Mouse (Mus musculus) hindbrain, embryonic 11.5 days (tissue): ENCODE measurements around the gene Aplp1. TPM values are rescaled to one million over a fixed set of nuclear protein-coding genes. Genes with fewer than 3 reads are reported as not detected.

ENCODE experiments used
- ATAC-seq: fragments of 200-750 bp; cut with Nextera tagmentation; 2 replicates; pipeline ENCODE4 v1.8.0; 2017; ENCODE audit warnings: mild to moderate bottlenecking, moderate TSS enrichment, moderate library complexity; ENCODE audit not compliant: low FRiP score
- DNase-seq: peaks from one replicate; pipeline ENCODE4 v3.0.0-alpha.2; 2015; ENCODE audit warnings: low spot score
- H3K27ac ChIP-seq: fragments of 300-500 bp; sonication (generic); 2 replicates; pipeline ENCODE4 v1.5.1; 2014; ENCODE audit warnings: mild to moderate bottlenecking, low read depth, low read length
- H3K27me3 ChIP-seq: fragments of 300-500 bp; sonication (generic); 2 replicates; pipeline ENCODE4 v1.6.1; 2014; ENCODE audit warnings: mild to moderate bottlenecking, low read length, moderate library complexity, mixed read lengths; ENCODE audit not compliant: control insufficient read depth, insufficient read depth
- H3K36me3 ChIP-seq: fragments of 300-500 bp; sonication (generic); 2 replicates; pipeline ENCODE4 v1.6.1; 2014; ENCODE audit warnings: mild to moderate bottlenecking, low read length, moderate library complexity, mixed read lengths; ENCODE audit not compliant: control insufficient read depth, insufficient read depth
- H3K4me1 ChIP-seq: fragments of 300-500 bp; sonication (generic); replicated peaks from 2 replicates; pipeline ENCODE4 v1.6.1; 2014; ENCODE audit warnings: low read length, mixed read lengths; ENCODE audit not compliant: control insufficient read depth, insufficient read depth
- H3K4me2 ChIP-seq: fragments of 300-500 bp; sonication (generic); replicated peaks from 2 replicates; pipeline ENCODE4 v1.6.1; 2014; ENCODE audit warnings: mild to moderate bottlenecking, low read depth, low read length
- H3K4me3 ChIP-seq: fragments of 300-500 bp; sonication (generic); 2 replicates; pipeline ENCODE4 v1.5.1; 2014; ENCODE audit warnings: low read depth, low read length
- H3K9ac ChIP-seq: fragments of 300-500 bp; sonication (generic); 2 replicates; pipeline ENCODE4 v1.6.1; 2014; ENCODE audit warnings: low read depth, low read length
- H3K9me3 ChIP-seq: fragments of 300-500 bp; sonication (generic); 2 replicates; pipeline ENCODE4 v1.6.1; 2016; ENCODE audit warnings: low read length; ENCODE audit not compliant: control insufficient read depth
- WGBS: fragments of 180-500 bp; shearing (Covaris S2); extraction: QIAGEN DNeasy Blood & Tissue Kit; methylation state at CpG from one replicate; pipeline ENCODE4 v1.1.7; 2014; 5-methylcytosine and 5-hydroxymethylcytosine counted together
- polyA plus RNA-seq: library from polyadenylated mRNA; unstranded; fragments of >200 nt; fragmentation: Nextera tagmentation; extraction: Ambion mirVana; gene quantifications from 2 replicates; pipeline ENCODE4 v1.2.1, GENCODE M21; 2014

Gene Aplp1
- polyA plus RNA-seq, 1 experiment from 2014 or later: 165 TPM

DNA sequence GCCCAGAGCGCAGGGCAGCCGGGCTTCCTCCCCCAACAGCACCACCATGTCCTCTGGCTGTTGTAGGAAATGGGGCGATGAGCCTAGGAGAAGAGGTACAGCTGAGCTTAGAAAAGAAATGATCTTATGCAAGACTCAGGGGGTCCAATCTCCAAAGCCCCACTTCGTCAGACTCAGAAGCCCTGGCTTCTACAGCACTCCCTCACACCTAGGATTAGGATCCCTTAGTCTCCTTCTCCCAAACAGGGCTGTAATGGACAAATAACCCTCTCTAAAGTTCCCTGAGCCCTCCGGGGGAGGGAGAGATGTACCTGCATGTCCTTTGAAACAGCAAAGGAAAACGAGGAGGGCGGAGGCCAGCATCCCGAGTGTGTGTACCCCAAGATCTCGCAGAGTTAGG is 11.2 kb upstream of the Aplp1 start:
- DNase-seq (no peak), ATAC-seq (no peak)
- H3K4me2 ChIP-seq: peak overlapping the region; percentile 50
- peak overlapping the region; percentile 35 for H3K4me3 ChIP-seq
- WGBS: 3% methylated on average over 9 of the region's 9 CpGs
- peaks cover 12% of the 10 kb centered on the region for H3K4me1 ChIP-seq
- peak overlapping the region; percentile 58 for H3K27ac ChIP-seq
- H3K36me3 ChIP-seq: no peaks in the 10 kb centered on the region
- H3K9ac ChIP-seq: peak overlapping the region; percentile 48
- H3K27me3 ChIP-seq: peaks cover 79% of the 10 kb centered on the region
- H3K9me3 ChIP-seq: no peaks in the 10 kb centered on the region

GRCm38 (mm10) chr7:30454259-30454658 is 8.9 kb upstream of the Aplp1 start:
- no peak for ATAC-seq
- no peak for DNase-seq
- Histone ChIP-seq H3K27ac (no peak overlapping the region), H3K36me3 (no peaks in the 10 kb centered on the region), H3K4me3 (peak overlapping the region; percentile 35), H3K9me3 (no peaks in the 10 kb centered on the region), H3K4me2 (peak overlapping the region; percentile 35), H3K27me3 (peaks cover 69% of the 10 kb centered on the region), H3K9ac (no peak overlapping the region), H3K4me1 (peaks cover 12% of the 10 kb centered on the region)
- 9% methylated on average over 6 of the region's 6 CpGs for whole genome bisulfite sequencing

DNA sequence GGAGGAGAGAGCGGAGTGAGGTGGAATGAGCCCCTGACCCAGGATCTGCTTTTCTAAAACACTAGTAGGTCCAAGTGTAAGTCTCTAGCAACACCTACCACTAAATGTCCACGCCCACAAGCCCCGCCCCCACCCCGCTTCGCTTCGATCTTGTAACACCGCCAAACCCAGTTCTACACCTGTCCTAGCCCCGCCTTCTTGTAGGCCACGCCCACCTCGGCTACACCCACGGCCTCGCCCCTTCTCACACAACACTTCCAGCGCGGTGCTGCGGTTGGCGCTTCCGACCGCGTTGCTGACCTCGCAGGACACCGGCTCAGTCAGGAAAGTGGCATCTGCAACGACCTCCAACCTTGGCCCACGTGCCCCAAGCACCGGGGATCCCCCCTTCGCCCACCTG is 8.4 kb upstream of the Aplp1 start:
- Histone ChIP-seq H3K27ac (no peak overlapping the region), H3K27me3 (peaks cover 65% of the 10 kb centered on the region), H3K4me3 (peak overlapping the region; percentile 35), H3K36me3 (no peaks in the 10 kb centered on the region), H3K9me3 (no peaks in the 10 kb centered on the region), H3K4me2 (peak overlapping the region; percentile 35), H3K4me1 (peaks cover 12% of the 10 kb centered on the region), H3K9ac (0 out of 2 replicates have a peak overlapping the region, but pooled peaks have one; percentile 19)
- 2% methylated on average over 24 of the region's 25 CpGs for WGBS
- ATAC-seq (no peak), DNase-seq (no peak)

GRCm38 (mm10) chr7:30453327-30453726 is 8.0 kb upstream of the Aplp1 start:
- Histone ChIP-seq H3K36me3 (no peaks in the 10 kb centered on the region), H3K4me2 (peak overlapping the region; percentile 35)
- 18% methylated on average over 25 of the region's 25 CpGs for WGBS

GRCm38 (mm10) chr7:30450241-30450640 is 4.9 kb upstream of the Aplp1 start:
- Histone ChIP-seq H3K9ac (no peak overlapping the region), H3K9me3 (no peaks in the 10 kb centered on the region), H3K36me3 (no peaks in the 10 kb centered on the region), H3K4me1 (no peaks in the 10 kb centered on the region; the same call in 1 of the 2 replicates), H3K4me3 (no peak overlapping the region), H3K27me3 (peaks cover 33% of the 10 kb centered on the region), H3K4me2 (no peak overlapping the region), H3K27ac (no peak overlapping the region)
- 73% methylated on average over 7 of the region's 7 CpGs for WGBS
- no peak for DNase-seq
- ATAC-seq: no peak

More at GRCm38 (mm10) chr7:30453327-30453726, 8.0 kb upstream of the Aplp1 start:
- DNase-seq (no peak), ATAC-seq (no peak)
- Histone ChIP-seq H3K9ac (0 out of 2 replicates have a peak overlapping the region, but pooled peaks have one; percentile 19), H3K27ac (no peak overlapping the region), H3K9me3 (no peaks in the 10 kb centered on the region), H3K27me3 (peaks cover 63% of the 10 kb centered on the region), H3K4me1 (peaks cover 12% of the 10 kb centered on the region), H3K4me3 (peak overlapping the region; percentile 35; the same call in 1 of the 2 replicates)

DNA sequence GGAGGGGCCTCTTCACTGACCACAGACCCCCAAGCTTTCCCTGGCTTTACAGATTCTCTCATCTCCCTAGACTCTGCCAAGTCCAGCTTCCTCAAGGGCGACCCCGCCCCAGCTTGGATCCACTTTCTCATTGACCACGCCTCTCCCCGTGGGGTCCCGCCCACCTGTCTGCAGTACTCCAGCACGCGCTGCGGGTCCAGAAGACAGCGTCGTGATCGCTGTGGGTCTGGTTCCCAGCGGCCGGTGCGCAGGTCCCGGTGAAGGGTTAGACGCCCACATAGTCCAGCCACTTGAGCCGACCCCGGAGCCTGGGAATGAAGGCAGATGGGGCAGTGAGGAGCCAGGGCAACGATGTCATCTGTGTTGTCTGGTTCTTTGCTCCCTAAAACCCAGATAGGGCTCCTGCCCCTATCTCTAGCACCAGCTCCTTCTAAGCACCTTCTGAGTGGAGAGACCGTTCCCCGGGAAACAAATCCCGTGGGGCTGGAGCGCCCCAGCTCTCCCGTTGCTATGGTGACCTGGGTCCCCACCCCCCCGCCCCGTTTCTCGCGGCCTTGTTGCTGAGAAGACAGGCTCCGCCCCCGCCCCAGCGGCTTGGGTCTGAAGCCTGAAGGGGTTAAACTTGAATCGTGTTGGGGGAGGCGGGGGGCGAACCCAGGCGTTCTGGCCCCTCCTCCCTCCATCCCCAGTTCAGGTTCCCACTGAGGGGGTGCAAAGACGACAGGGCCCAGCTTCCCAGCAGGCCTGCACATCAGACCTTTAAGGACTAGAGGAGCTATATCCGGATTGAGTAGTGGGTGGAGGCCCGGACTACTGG is 973 bp downstream of the Aplp1 start:
- WGBS: 1% methylated on average over 38 of the region's 38 CpGs
- Histone ChIP-seq H3K27ac (peak overlapping the region; percentile 96), H3K9ac (peak overlapping the region; percentile 89), H3K27me3 (no peaks in the 10 kb centered on the region; the same call in 1 of the 2 replicates), H3K36me3 (0 out of 2 replicates have a peak, but pooled peaks cover 6% of the 10 kb centered on the region), H3K4me1 (peaks cover 3% of the 10 kb centered on the region), H3K4me3 (peak overlapping the region; percentile 66), H3K9me3 (no peaks in the 10 kb centered on the region), H3K4me2 (peak overlapping the region; percentile 80)
- peak; percentile 62 for ATAC-seq
- DNase-seq: peak; percentile 84

DNA sequence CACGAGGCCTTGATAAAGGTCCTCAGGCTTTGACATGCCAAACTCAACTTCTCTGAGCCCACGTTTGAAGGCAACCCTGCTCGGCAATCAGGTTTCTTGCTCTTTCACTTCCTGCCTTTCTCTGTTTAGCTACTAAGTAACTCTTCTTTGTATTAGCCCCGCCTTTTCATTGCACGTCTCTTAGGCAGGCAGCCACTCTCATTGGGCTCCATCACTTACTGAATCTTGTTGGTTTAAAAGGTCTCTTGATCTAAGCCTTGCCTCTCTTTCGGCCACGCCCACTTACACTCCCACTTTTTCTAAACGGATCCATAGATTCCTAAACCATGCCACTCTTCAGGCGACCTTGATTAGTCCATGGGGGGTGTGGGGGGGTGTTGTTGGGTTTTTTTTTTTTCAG is 1.6 kb downstream of the Aplp1 start:
- H3K27ac ChIP-seq: peak overlapping the region; percentile 96; the same call in 1 of the 2 replicates
- H3K4me2 ChIP-seq: peak overlapping the region; percentile 80
- H3K27me3 ChIP-seq: no peaks in the 10 kb centered on the region; the same call in 1 of the 2 replicates
- ATAC-seq (no peak), DNase-seq (no peak)
- WGBS: 17% methylated on average over 9 of the region's 9 CpGs
- H3K4me1 ChIP-seq: peaks cover 3% of the 10 kb centered on the region
- no peaks in the 10 kb centered on the region for H3K9me3 ChIP-seq
- 0 out of 2 replicates have a peak, but pooled peaks cover 6% of the 10 kb centered on the region for H3K36me3 ChIP-seq
- H3K9ac ChIP-seq: no peak overlapping the region
- peak overlapping the region; percentile 66 for H3K4me3 ChIP-seq

- ATAC-seq: no peak
- H3K9ac ChIP-seq: no peak overlapping the region
- no peaks in the 10 kb centered on the region for H3K9me3 ChIP-seq
- 28% methylated on average over 4 of the region's 5 CpGs for WGBS
- H3K36me3 ChIP-seq: 0 out of 2 replicates have a peak, but pooled peaks cover 6% of the 10 kb centered on the region
- H3K27me3 ChIP-seq: peaks cover 2% of the 10 kb centered on the region; the same call in 1 of the 2 replicates
- H3K4me1 ChIP-seq: peaks cover 5% of the 10 kb centered on the region
- peak; percentile 78 for DNase-seq
- no peak overlapping the region for H3K4me2 ChIP-seq
- H3K27ac ChIP-seq: no peak overlapping the region
- no peak overlapping the region for H3K4me3 ChIP-seq
Measured at GRCm38 (mm10) chr7:30440697-30441096, 4.6 kb downstream of the Aplp1 start.
